Mouse (Mus musculus): Measurements from ENCODE around the gene Ptprt. TPM values are rescaled to one million over a fixed set of nuclear protein-coding genes. Genes with fewer than 3 reads are reported as not detected.

Gene Ptprt
- polyA plus RNA-seq, 1 experiment from 2014 or later, result 2.4 TPM

GRCm38 (mm10) chr2:161907214-161907613, 753.7 kb downstream of the Ptprt start:
- DNase-seq (ENCODE audit: low spot score) (no peak), ATAC-seq (ENCODE audit: insufficient number of reproducible peaks, low FRiP score, low TSS enrichment, low read depth) (no peak)
- H3K4me1 ChIP-seq (ENCODE audit: control insufficient read depth, insufficient read depth, low read length), result no peaks in the 10 kb centered on the region
- H3K9ac ChIP-seq (ENCODE audit: low read length), result no peak overlapping the region
- no peak overlapping the region for H3K27ac ChIP-seq (replicated peaks; ENCODE audit: low read depth, low read length)
- no peak overlapping the region for H3K4me2 ChIP-seq (ENCODE audit: low read depth, severe bottlenecking)
- 89% methylated on average over 7 of the region's 7 CpGs for WGBS
- no peaks in the 10 kb centered on the region for H3K9me3 ChIP-seq (ENCODE audit: control insufficient read depth, low read length)
- no peaks in the 10 kb centered on the region for H3K36me3 ChIP-seq (ENCODE audit: control insufficient read depth, insufficient read depth, low read length)
- no peak overlapping the region for H3K4me3 ChIP-seq (ENCODE audit: low read depth, low read length)
- no peaks in the 10 kb centered on the region for H3K27me3 ChIP-seq (ENCODE audit: control insufficient read depth, insufficient read depth, low read length)

- H3K4me2 ChIP-seq (ENCODE audit: low read depth, severe bottlenecking), result no peak overlapping the region
- 90% methylated on average over 3 of the region's 3 CpGs for WGBS
Measured at GRCm38 (mm10) chr2:161902196-161902595, 758.8 kb downstream of the Ptprt start.

GRCm38 (mm10) chr2:161884446-161884845, 776.5 kb downstream of the Ptprt start:
- Histone ChIP-seq H3K4me2 (ENCODE audit: low read depth, severe bottlenecking) (no peak overlapping the region), H3K9me3 (ENCODE audit: control insufficient read depth, low read length) (no peaks in the 10 kb centered on the region), H3K4me1 (ENCODE audit: control insufficient read depth, insufficient read depth, low read length) (no peaks in the 10 kb centered on the region), H3K27me3 (ENCODE audit: control insufficient read depth, insufficient read depth, low read length) (no peaks in the 10 kb centered on the region), H3K36me3 (ENCODE audit: control insufficient read depth, insufficient read depth, low read length) (no peaks in the 10 kb centered on the region), H3K27ac (replicated peaks; ENCODE audit: low read depth, low read length) (no peak overlapping the region), H3K4me3 (ENCODE audit: low read depth, low read length) (no peak overlapping the region), H3K9ac (ENCODE audit: low read length) (no peak overlapping the region)
- WGBS, result 94% methylated on average over 4 of the region's 4 CpGs
- ATAC-seq (ENCODE audit: insufficient number of reproducible peaks, low FRiP score, low TSS enrichment, low read depth) (no peak), DNase-seq (ENCODE audit: low spot score) (no peak)

More at GRCm38 (mm10) chr2:161902196-161902595, 758.8 kb downstream of the Ptprt start:
- no peaks in the 10 kb centered on the region for H3K4me1 ChIP-seq (ENCODE audit: control insufficient read depth, insufficient read depth, low read length)
- H3K9me3 ChIP-seq (ENCODE audit: control insufficient read depth, low read length), result no peaks in the 10 kb centered on the region
- no peak overlapping the region for H3K4me3 ChIP-seq (ENCODE audit: low read depth, low read length)
- H3K27me3 ChIP-seq (ENCODE audit: control insufficient read depth, insufficient read depth, low read length), result no peaks in the 10 kb centered on the region
- H3K36me3 ChIP-seq (ENCODE audit: control insufficient read depth, insufficient read depth, low read length), result no peaks in the 10 kb centered on the region
- no peak overlapping the region for H3K27ac ChIP-seq (replicated peaks; ENCODE audit: low read depth, low read length)
- no peak for ATAC-seq (ENCODE audit: insufficient number of reproducible peaks, low FRiP score, low TSS enrichment, low read depth)
- H3K9ac ChIP-seq (ENCODE audit: low read length), result no peak overlapping the region
- DNase-seq (ENCODE audit: low spot score), result no peak

DNA sequence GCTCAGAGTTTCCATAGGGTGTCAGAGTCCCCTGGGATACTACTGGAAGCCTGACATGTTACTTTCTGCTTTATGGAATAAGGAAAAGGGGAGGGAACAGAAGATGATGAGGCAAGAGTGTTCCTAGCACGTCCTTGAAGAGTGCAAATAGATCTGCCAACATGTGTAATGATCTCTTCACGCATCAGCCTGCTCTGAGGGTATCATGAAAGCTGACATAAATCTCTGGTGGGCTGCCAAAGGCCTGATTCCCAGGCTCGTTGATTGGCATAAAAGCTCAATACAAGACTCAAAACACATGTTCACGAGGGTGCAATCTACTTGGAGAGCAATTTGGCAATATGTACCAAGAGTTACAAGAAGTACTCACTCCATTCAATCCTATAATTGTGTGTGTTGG, 778.4 kb downstream of the Ptprt start:
- no peak for DNase-seq (ENCODE audit: low spot score)
- Histone ChIP-seq H3K36me3 (ENCODE audit: control insufficient read depth, insufficient read depth, low read length) (no peaks in the 10 kb centered on the region), H3K9ac (ENCODE audit: low read length) (no peak overlapping the region), H3K27me3 (ENCODE audit: control insufficient read depth, insufficient read depth, low read length) (no peaks in the 10 kb centered on the region), H3K27ac (replicated peaks; ENCODE audit: low read depth, low read length) (no peak overlapping the region), H3K4me1 (ENCODE audit: control insufficient read depth, insufficient read depth, low read length) (no peaks in the 10 kb centered on the region), H3K9me3 (ENCODE audit: control insufficient read depth, low read length) (no peaks in the 10 kb centered on the region), H3K4me2 (ENCODE audit: low read depth, severe bottlenecking) (no peak overlapping the region), H3K4me3 (ENCODE audit: low read depth, low read length) (no peak overlapping the region)
- WGBS, result 69% methylated on average over 4 of the region's 4 CpGs
- no peak for ATAC-seq (ENCODE audit: insufficient number of reproducible peaks, low FRiP score, low TSS enrichment, low read depth)

- Histone ChIP-seq H3K4me2 (ENCODE audit: low read depth, severe bottlenecking) (no peak overlapping the region), H3K36me3 (ENCODE audit: control insufficient read depth, insufficient read depth, low read length) (no peaks in the 10 kb centered on the region), H3K27ac (replicated peaks; ENCODE audit: low read depth, low read length) (no peak overlapping the region), H3K27me3 (ENCODE audit: control insufficient read depth, insufficient read depth, low read length) (no peaks in the 10 kb centered on the region), H3K4me1 (ENCODE audit: control insufficient read depth, insufficient read depth, low read length) (no peaks in the 10 kb centered on the region), H3K4me3 (ENCODE audit: low read depth, low read length) (no peak overlapping the region), H3K9me3 (ENCODE audit: control insufficient read depth, low read length) (no peaks in the 10 kb centered on the region), H3K9ac (ENCODE audit: low read length) (no peak overlapping the region)
- WGBS, result 83% methylated on average over 3 of the region's 3 CpGs
- no peak for DNase-seq (ENCODE audit: low spot score)
- no peak for ATAC-seq (ENCODE audit: insufficient number of reproducible peaks, low FRiP score, low TSS enrichment, low read depth)
Measured at GRCm38 (mm10) chr2:161880941-161881340, 780.0 kb downstream of the Ptprt start.

DNA sequence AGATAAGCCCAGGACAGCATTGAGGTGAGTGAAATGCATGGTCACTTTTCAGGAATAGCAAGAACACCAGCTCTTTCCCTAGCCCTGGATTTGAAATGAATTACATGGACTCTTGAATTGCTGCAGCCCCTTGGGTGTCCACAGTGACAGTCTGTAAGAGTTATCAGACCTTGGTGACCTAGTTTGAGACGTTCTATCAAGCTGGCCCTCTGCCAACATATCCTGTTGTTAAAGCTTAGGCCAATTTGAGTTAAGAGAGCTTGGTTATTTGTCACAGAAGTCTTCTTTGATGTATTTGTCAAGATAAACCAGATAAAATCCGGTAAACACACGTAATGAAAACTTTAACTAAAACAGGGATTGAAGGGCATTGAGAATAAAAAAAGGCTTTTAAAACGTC, 795.7 kb downstream of the Ptprt start:
- Histone ChIP-seq H3K4me3 (ENCODE audit: low read depth, low read length) (no peak overlapping the region), H3K9me3 (ENCODE audit: control insufficient read depth, low read length) (no peaks in the 10 kb centered on the region), H3K9ac (ENCODE audit: low read length) (no peak overlapping the region), H3K27me3 (ENCODE audit: control insufficient read depth, insufficient read depth, low read length) (no peaks in the 10 kb centered on the region), H3K4me2 (ENCODE audit: low read depth, severe bottlenecking) (no peak overlapping the region), H3K27ac (replicated peaks; ENCODE audit: low read depth, low read length) (no peak overlapping the region), H3K36me3 (ENCODE audit: control insufficient read depth, insufficient read depth, low read length) (no peaks in the 10 kb centered on the region), H3K4me1 (ENCODE audit: control insufficient read depth, insufficient read depth, low read length) (no peaks in the 10 kb centered on the region)
- DNase-seq (ENCODE audit: low spot score), result no peak
- 64% methylated on average over 4 of the region's 4 CpGs for WGBS
- ATAC-seq (ENCODE audit: insufficient number of reproducible peaks, low FRiP score, low TSS enrichment, low read depth), result no peak

DNA sequence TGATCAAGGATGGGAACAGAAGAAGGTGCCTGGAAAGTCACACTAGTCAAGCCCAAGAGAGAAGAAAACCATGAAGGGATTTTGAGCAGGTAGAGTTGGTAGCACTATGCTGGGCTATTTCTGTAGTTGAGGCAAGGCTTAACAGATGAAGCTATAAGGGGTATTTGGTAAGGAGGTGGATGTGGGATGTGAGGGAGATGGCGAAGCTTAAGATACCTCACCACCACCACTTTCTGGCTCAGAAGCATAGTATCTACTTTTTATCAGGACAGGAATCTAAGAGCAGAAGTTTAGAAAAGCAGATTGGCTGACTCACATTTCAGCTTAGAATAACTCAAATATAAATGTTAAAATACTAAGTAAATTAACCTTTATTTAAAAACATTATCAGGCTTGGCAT, 802.1 kb downstream of the Ptprt start:
- H3K27me3 ChIP-seq (ENCODE audit: control insufficient read depth, insufficient read depth, low read length), result no peaks in the 10 kb centered on the region
- WGBS, result 94% methylated on average over 1 of the region's 1 CpGs
- ATAC-seq (ENCODE audit: insufficient number of reproducible peaks, low FRiP score, low TSS enrichment, low read depth) (no peak), DNase-seq (ENCODE audit: low spot score) (no peak)
- no peaks in the 10 kb centered on the region for H3K36me3 ChIP-seq (ENCODE audit: control insufficient read depth, insufficient read depth, low read length)
- H3K9ac ChIP-seq (ENCODE audit: low read length), result no peak overlapping the region
- H3K4me1 ChIP-seq (ENCODE audit: control insufficient read depth, insufficient read depth, low read length), result no peaks in the 10 kb centered on the region
- H3K4me2 ChIP-seq (ENCODE audit: low read depth, severe bottlenecking), result no peak overlapping the region
- no peaks in the 10 kb centered on the region for H3K9me3 ChIP-seq (ENCODE audit: control insufficient read depth, low read length)
- H3K4me3 ChIP-seq (ENCODE audit: low read depth, low read length), result no peak overlapping the region
- no peak overlapping the region for H3K27ac ChIP-seq (replicated peaks; ENCODE audit: low read depth, low read length)

DNA sequence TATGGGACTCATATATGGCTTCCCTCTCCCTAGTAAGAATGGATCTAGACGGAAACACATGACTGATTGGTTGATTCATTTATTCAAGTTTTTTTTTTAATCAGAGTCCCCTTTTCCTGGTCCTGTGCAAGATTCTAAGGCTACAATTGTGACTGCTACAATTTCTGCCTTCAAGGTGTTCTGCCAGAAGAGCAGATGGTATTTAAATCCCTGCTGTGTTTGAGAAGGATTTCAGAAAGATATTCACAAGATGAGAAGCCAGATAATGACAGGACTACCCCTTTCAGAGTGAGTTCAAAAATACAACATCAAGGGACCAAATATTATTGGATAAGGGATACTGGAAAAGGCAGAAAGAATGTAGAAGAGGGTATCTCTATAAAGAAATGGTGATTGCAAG, 802.6 kb downstream of the Ptprt start:
- Histone ChIP-seq H3K27me3 (ENCODE audit: control insufficient read depth, insufficient read depth, low read length) (no peaks in the 10 kb centered on the region), H3K36me3 (ENCODE audit: control insufficient read depth, insufficient read depth, low read length) (no peaks in the 10 kb centered on the region), H3K27ac (replicated peaks; ENCODE audit: low read depth, low read length) (no peak overlapping the region), H3K4me1 (ENCODE audit: control insufficient read depth, insufficient read depth, low read length) (no peaks in the 10 kb centered on the region), H3K9ac (ENCODE audit: low read length) (no peak overlapping the region), H3K4me3 (ENCODE audit: low read depth, low read length) (no peak overlapping the region), H3K9me3 (ENCODE audit: control insufficient read depth, low read length) (no peaks in the 10 kb centered on the region), H3K4me2 (ENCODE audit: low read depth, severe bottlenecking) (no peak overlapping the region)
- DNase-seq (ENCODE audit: low spot score) (no peak), ATAC-seq (ENCODE audit: insufficient number of reproducible peaks, low FRiP score, low TSS enrichment, low read depth) (no peak)
- 65% methylated on average over 1 of the region's 1 CpGs for WGBS

- DNase-seq (ENCODE audit: low spot score) (no peak), ATAC-seq (ENCODE audit: insufficient number of reproducible peaks, low FRiP score, low TSS enrichment, low read depth) (no peak)
- Histone ChIP-seq H3K4me1 (ENCODE audit: control insufficient read depth, insufficient read depth, low read length) (no peaks in the 10 kb centered on the region), H3K27me3 (ENCODE audit: control insufficient read depth, insufficient read depth, low read length) (no peaks in the 10 kb centered on the region), H3K4me2 (ENCODE audit: low read depth, severe bottlenecking) (no peak overlapping the region), H3K9me3 (ENCODE audit: control insufficient read depth, low read length) (no peaks in the 10 kb centered on the region), H3K4me3 (ENCODE audit: low read depth, low read length) (no peak overlapping the region), H3K27ac (replicated peaks; ENCODE audit: low read depth, low read length) (no peak overlapping the region), H3K36me3 (ENCODE audit: control insufficient read depth, insufficient read depth, low read length) (no peaks in the 10 kb centered on the region), H3K9ac (ENCODE audit: low read length) (no peak overlapping the region)
- WGBS, result 86% methylated on average over 4 of the region's 4 CpGs
Measured at GRCm38 (mm10) chr2:161835001-161835400, 825.9 kb downstream of the Ptprt start.
